Mouse (Mus musculus): Measurements from ENCODE around the gene Maml2.

Maml2 gene

DNA sequence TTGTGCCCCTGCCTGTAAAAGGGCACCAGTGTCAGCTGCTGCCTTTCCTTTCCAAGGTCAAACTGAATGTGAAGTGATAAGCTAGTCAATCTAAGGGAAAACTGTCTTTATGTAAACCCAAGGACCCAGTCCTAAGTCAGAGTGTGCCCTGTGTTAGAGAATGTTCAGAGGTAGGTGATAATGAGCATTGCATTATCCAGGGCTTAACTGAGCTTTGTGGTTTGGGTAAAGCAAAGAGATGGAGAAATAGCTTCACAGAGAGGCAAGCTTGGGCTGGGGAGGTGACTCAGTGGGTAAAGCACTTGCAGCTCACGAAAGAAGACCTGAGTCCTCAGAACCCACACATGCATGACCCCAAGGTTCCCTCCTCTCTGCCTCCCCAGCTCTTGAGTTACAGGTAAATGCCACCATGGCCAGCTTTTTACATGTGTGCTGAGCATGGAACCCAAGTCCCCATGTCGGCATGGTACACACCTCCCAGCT is 367.8 kb downstream of the Maml2 start:
- CTCF ChIA-PET: no interaction called here

DNA sequence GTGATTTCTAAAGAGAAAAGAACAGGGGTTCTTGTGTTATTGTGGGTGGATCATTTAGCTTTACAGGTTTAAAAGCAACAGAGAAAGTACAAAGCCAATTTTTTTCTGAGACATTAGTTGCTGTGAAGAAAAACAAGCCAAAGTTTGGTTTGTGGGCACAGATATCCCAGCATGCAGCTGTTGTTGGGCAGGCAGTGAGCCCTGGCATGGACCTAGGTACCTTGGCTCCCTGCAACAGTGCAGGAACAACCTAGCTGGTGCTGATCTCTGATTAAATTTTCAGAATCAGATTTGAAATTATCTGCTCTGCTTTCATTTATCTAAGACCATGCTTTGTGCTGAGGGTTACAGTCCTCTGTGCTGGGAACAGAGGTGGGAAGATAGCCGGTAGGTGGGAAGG is 370.2 kb downstream of the Maml2 start:
- CTCF ChIA-PET: no interaction called here

DNA sequence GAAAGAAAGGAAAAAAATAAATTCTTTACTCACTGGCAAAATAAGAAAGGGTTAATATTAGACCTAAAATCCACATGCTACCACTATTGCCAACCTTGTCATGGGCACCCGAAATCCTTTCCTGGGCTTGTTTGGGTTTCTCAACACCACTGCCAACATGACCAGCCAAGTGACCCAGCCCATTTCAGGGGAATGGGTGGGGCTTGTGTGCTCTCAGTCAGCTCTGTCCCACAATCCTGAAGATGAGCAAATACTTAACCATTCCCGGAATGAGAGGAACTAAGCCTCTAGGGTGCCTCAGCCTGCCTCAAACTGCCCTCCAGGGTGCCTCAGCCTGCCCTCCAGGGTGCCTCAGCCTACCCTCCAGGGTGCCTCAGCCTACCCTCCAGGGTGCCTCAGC is 371.0 kb downstream of the Maml2 start:
- CTCF ChIA-PET: no interaction called here

DNA sequence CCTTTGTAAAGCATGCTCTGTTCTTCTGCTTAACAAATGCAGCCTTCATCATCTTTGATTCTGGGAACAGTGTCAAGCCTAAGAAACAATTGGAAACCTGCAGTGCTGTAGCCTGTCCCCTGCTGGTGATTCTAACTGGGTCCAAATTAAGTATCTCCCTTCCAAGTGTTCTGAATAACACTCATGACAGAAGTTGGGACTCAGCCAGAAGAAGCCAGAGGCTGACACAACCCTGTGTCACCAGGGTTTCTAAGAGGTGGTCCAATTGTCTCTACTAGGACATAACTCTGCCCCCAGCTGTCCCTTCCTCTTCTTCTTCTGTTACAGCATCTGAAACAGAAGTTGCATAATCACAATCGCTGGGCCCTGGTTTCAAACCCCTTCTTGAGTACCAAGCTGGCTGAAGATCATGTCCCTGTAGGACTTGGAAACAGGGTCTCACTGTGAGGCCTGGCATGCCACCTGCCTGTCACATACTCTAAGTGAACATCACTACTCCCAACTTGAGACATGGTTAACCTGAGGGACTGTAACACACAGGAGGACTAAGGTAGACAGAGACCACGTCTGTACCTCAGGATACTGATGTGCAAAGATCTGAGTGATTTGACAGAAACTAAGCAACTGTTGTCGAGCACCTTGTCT is 373.5 kb downstream of the Maml2 start:
- CTCF ChIA-PET: no interaction called here

DNA sequence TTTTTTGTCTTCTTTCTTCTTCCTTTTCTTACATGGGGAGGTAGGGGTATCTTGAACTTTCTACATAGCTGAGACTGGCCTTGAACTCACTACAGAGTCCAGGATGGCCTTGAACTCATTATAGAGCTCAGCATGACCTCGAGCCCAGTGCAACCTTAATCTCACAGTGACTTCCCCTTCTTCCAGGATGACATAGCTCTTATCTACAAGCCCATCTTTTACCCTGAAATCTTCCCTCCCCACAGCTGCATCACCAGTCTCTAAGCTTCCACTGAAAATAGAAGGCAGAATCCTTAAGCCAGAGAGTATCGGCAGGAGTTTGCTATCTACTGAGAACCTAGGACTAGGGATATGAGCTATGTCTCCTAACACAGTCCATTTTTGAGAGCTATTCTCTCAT is 375.5 kb downstream of the Maml2 start:
- CTCF ChIA-PET: interaction anchor here (0.5 kb wide), 1 partner anchor 519 kb away, joined by 3 read pairs; no protein-coding TSS in a partner anchor

DNA sequence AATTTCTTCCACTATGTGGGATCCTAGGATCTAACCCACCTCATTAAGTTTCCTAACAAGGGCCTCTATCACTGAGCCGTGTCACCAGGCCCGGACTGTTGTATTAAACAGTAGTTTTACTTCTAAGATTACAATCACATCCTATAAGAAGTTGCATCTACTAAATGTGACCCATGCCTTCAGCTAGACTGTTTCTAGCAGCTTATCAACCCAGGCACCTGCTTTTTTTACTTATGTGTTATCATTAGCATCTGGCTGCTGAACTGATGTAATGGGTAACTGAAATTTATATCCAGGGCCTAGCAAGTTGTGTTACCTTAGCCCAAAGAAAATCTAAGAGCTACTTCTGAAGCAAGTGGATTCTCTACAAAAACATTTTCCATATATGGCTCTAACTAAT is 380.3 kb downstream of the Maml2 start:
- CTCF ChIA-PET: interaction anchor here (0.5 kb wide), 2 partner anchors 380 to 472 kb away, joined by 3 to 4 read pairs; partner anchors contain the start of gene Maml2

DNA sequence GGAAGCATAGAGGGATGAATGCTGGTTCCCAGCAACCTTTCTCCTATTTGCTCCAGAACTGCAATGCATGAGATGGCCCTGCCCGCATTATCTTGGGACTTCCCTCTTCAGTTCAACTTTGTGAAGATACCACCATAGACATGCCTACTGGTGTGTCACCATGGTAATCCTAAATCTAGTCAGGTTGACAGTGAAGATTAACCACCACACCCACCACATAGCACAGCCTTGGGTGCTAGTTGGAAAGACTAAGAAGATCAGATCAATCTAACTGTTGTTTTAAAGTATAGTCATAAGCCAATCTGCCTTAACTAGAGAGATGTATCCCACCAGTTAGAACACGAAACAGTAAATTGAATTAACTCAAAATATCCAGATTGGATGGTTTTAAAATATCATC is 381.9 kb downstream of the Maml2 start:
- CTCF ChIA-PET: no interaction called here

DNA sequence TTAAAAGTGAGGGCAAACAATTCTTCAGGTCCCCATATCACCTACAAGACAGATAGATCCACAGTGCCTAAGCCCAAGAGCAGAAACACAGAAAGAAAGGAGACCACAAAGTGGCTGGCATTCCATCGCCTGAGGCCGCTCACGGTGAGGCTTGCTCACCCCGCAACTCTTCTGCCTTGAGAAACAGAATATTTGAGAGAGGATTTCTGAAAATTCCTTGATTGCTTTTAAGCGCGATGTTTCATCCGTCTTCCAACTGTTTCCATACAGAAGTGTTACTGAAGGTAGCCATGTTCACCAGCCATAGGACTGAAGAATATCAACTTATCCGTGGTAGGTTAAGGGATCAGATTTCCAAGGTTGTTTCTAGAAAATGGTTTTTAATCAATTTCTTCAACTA is 383.4 kb downstream of the Maml2 start:
- CTCF ChIA-PET: no interaction called here

DNA sequence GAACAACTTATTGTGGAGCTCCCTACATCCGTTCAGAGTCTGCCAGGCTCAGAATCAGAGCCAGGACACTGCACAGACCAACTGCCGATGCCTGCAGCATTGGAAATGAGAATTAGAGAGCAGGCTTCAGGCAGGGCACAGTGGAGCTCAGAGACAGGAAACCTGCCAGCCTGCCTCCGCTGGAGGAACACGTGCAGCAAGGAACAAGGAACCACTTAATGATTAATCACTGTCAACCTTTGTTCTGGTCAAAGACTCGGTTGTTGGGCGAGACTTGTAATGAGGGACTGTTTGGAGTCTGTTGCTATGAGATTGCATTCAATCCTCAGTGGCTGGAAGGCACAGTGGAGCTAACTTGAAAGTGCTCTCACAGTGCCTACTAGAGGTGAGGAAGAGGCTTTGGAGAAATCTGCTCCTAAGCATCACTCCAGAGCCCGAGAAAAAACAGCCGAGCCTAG is 383.9 kb downstream of the Maml2 start:
- CTCF ChIA-PET: no interaction called here

DNA sequence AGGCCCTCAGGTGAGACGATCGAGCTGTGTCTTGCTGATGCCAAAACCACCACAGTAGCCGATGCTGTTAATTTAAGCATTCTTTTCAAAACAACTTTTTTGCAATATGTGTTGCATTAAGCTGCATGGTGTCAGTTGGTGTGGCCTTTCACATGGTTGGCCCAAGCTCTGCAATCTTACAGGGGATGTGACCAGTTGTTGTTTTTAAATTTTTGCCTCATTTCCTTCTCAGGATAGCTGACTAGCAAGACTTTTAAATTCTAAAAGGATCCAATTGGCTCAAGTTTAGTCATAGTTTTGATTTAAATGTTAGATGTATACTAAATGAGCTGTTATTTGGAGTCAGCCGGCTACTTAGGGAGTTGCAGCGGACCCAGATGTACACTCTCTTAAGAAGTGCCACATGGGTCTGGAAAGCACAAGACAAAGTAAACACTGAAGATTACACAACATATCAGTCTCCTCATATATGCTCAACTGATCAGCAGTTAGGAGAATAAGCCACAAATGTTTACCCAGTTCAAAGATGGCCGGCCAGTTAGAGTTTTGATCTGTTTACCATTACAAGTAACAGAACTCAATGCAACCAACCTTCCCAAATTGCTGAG is 386.7 kb downstream of the Maml2 start:
- CTCF ChIA-PET: no interaction called here

DNA sequence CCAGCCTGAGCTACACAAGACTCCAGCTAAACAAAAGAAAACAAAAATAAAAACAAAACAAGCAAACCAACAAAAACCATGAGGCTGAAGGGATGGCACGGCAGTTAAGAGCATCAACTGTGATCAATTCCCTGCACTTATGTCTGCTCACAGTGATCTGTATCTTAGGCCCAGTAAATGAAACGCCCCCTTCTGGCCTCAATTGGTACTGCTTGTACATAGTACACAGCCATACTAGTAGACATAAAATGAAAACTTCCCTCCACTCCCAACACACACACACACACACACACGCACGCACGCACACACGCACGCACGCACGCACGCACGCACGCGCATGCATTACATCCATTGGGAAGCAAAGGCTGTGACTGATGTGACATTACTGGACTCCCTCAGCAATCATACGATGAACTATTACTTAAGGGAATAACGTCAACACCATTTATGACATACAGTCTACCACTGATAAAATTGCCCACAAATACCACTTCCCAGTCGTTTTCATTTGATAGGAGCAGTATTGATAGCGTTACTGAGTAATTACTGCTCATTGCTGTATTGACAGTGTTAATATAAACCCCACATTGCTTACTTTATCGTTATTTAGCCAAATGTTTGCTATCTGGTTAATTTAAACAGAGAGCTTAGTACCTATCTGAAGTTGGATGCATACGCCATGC is 389.4 kb downstream of the Maml2 start:
- CTCF ChIA-PET: interaction anchor here (0.6 kb wide), 1 partner anchor 25 kb away, joined by 3 read pairs; no protein-coding TSS in a partner anchor

DNA sequence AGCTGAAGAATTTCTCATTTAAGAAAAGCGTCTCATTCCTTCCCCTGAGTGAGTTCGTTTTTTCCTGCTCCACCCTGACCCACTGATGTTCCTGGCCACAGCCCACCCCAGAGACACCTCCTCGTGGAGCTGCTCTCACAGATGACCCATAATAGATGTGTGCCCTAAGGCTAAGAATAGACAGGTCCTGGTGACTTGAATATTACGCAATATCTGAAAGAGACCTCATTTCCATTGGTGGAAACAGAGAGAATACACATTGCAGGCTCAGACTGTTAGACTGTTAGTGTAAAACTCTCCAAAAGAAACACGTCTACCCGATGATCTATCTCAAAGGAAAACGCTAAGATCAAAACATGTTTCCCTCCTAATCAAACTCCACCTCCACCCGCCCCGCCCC is 391.2 kb downstream of the Maml2 start:
- CTCF ChIA-PET: no interaction called here

DNA sequence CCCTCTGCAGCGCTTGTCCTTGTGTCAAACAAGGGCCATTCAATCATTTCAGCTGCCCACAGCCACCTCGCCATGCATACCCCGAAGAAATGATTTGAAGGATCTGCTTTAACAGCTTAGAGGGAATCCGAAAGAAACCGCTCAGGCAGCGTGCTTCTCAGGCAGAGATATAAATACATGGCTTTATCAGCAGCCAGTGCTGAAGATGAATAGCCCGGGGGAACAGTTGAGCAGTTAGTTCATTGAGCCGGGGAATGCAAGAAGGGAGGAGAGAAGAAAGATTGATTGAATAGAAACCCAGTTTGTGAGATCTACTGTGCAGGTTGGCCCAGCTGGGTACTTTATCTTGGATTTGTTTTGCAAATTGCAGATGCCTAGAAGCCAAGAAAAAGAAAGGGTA is 392.6 kb downstream of the Maml2 start:
- CTCF ChIA-PET: interaction anchor here (1.0 kb wide), 1 partner anchor 11 kb away, joined by 3 read pairs; no protein-coding TSS in a partner anchor

DNA sequence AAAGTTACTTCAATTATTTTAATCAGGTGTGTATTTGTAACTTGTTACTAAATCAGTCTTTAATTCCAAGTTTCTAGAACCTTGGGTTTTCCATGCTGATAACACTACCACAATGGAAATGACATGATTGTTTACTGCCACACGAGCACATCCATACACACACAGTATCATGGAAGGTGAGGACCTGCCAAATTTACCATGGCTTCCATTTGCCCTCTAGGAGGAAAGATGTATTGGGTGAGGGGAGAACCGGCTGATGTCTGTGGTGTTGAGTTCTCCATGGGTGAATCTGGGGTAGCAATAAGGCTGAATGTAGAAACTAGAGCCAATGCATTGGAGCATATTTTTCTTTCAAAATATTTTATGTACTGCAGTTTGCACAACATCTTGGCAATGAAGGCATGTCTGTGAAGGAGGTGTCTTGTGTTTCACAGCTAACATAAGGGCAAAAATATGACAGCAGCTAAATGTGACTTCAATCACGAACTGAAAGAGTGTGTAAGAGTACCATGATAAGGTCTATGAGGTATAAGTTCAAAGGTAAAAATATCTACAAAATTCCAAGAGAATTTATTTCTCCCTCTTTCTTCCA is 396.0 kb downstream of the Maml2 start:
- CTCF ChIA-PET: no interaction called here

DNA sequence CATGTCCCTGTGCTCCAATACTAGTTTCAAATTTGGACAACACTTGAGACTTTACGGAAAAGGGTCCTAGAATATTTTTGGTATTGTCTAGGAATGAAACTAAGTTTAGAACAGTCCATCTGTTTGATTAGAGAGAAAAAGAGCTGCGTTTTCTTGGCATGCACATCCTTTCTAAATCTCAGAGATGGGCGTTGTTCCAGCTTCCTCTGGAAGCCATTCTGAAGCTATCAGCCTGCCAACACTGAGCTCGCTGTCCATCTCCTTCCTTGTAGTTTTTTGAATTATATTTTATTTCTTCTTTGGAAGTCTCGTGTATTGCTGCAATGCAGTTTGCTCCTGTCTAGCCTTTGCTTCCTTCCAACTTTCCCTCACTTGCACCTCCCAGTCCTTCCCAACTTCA is 396.5 kb downstream of the Maml2 start:
- CTCF ChIA-PET: interaction anchor here (0.6 kb wide), 1 partner anchor 621 kb away, joined by 4 read pairs; no protein-coding TSS in a partner anchor

DNA sequence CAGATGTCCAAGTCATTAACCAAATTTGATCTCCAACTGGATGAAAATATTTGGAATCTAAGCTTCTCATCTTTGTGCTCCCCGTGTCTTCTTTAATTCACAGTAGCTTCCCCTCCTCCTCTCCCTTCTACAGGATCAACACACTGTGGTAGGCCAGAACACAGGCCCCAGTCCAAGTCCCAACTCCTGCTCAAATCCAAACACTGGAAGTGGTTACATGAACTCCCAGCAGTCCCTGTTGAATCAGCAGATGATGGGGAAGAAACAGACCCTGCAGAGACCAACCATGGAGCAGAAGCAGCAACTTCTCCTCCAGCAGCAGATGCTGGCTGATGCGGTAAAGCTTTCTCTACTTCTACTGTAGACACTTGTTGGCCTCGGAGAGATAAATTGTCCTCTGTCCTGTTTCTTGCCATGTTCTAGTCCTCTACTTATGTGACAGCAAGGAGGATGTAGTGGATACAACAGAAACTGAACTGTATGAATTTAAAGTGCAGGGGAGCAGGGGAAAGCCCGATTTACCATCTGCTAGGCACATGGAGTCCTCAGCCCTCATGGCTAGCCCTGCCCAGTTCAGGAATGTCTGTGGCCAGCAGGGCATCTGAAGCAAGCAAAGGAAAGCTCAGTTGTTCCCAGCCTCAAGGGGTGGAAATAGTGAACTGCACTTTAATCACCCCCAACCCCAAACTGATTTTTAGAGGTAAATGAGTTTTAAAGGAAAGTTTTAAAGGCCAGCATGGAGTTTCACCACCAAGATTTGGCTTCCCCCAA is 399.5 kb downstream of the Maml2 start:
- CTCF ChIA-PET: no interaction called here

DNA sequence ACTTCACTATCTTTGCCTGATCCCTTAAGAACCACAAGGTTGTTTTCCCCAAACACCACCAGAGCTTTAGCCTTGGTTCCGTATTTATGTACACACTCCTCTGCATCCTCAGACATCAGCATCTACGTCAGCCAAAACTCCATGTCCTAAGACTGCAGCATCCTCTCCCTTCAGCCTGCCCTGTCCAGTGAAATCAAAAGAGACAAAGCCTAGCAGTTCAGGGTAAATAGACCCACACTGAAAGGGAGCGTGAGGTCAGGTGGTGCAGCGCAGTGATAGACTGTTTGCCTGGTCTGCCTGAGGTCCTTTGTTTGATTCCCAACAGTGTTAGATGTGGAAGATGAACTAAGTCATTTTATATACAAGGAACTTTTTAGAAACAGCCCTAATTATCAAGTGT is 400.1 kb downstream of the Maml2 start:
- CTCF ChIA-PET: no interaction called here

DNA sequence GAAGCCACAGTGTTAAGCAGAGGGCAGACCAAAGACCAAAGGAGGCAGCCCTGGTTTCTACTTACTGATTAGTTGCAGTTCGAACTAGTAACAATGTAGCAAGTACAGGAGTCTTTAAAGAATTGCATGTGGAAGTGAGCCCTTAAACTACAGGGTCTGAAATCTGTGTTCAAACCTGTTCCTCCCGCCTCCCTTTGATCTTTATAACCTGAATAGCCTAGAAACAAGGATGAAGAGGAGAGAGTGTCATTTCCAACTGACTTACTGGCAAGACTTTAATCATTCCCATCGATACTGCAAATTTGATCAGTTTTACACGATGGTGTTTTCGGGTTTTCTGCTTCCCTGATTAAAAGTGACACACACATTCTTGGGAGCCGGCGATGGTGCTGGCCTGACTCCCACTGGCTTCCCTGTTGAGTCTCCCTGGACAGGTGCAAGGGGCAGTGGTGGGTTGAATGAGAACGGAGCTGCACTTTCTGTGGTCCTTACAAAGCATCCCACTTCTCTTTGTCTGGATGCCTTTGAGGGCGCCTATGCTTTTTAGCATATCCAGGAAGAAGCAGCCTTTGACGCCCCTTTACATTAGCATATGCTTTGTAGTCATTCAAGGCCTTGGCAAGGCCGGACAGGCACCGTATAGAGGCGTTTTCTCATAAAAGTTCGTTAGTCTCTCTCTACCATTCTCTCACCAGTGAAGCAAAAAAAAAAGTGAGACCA is 401.5 kb downstream of the Maml2 start:
- CTCF ChIA-PET: interaction anchor here (0.5 kb wide), 1 partner anchor 95 kb away, joined by 4 read pairs; no protein-coding TSS in a partner anchor

DNA sequence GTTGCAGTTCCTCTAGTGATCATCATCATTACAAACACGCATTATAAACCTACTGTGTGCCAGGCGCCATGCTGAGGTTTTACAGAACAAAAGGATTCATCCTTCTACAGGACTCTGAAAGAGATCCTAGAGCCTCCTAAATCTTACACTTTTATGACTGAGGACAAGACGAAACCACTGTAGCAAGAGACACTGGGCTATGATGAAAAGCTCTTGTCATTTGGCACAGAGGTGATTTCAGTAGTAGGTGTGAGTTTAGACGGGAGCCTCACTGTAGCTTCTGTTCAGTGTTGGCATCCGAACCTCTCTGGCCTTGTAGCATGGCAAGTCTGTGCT is 402.0 kb downstream of the Maml2 start:
- CTCF ChIA-PET: interaction anchor here (0.5 kb wide), 1 partner anchor 95 kb away, joined by 4 read pairs; no protein-coding TSS in a partner anchor

DNA sequence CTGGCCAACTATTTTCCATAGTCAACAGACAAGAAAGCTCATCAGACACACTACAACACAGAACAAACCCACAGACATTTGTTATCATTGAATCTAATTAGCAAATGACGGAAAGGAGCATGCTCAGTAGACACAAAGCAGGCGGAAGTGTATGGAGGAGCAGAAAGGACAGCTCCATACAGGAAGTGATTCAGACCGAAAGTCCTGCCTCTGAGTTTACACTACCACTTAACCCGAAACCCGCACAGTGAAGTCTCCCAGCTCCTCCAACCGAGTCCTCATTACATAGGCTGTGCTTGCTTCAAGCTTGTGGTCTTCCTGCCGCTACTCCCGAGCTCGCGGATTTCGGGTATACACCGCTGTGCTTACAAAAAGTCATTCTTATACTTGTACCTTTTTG is 404.0 kb downstream of the Maml2 start:
- CTCF ChIA-PET: no interaction called here

DNA sequence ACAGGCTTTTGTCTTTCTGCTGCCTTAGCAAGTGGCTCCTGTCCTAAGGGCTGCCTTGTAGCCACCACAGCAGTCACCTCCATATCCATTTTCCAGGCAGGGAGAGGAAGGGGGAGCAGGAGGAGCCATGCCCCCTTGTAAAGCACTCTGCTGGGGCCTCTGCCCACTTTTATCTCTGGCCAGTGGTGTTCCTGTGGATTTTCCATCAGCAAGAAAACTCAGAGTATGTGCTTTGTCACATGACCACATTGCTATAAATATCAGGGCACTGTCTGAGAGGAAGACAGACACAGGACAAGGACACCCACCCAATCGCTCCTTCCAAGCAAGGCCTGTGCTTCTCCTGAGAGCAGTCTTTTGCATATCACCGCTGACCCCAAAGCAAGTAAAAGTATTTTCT is 405.3 kb downstream of the Maml2 start:
- CTCF ChIA-PET: no interaction called here

Data from spleen, embryonic (tissue).